Mouse (Mus musculus): Measurements from ENCODE around the gene Izumo1. TPM values are rescaled to one million over a fixed set of nuclear protein-coding genes. Genes with fewer than 3 reads are reported as not detected.

Izumo1 gene
- 0.09 and 0.10 TPM in 2 replicates for polyA plus RNA-seq (2012; rRNA removed)

GRCm38 (mm10) chr7:45621443-45621842 is at the start of gene Izumo1:
TSS of gene Izumo1 (plus strand) at chr7:45621811.

GRCm38 (mm10) chr7:45617042-45617695 is 4.4 kb upstream of the Izumo1 start, which contains the start of gene Fut1:
TSS of gene Fut1 (plus strand) at chr7:45617289.

GRCm38 (mm10) chr7:45627261-45627660 is 5.7 kb downstream of the Izumo1 start, which contains the start of gene Rasip1:
TSS of gene Rasip1 (plus strand) at chr7:45627488.

GRCm38 (mm10) chr7:45639561-45640027 is 18.0 kb downstream of the Izumo1 start, which contains the start of gene Mamstr:
TSS of gene Mamstr (plus strand) at chr7:45639977.

GRCm38 (mm10) chr7:45666161-45666560 is 44.5 kb downstream of the Izumo1 start, which contains the start of gene Fut2:
TSS of gene Fut2 (minus strand) at chr7:45666394.

Other genes with a start within 250 kb of the Izumo1 start
- 208 and 214 TPM in 2 replicates for gene Snrnp70, start 226.1 kb upstream of the Izumo1 start, polyA plus RNA-seq (2012; rRNA removed)
- gene Kcna7, start 216.2 kb upstream of the Izumo1 start, polyA plus RNA-seq (2012; rRNA removed) = 0.01 TPM in 1 of 2 replicates, not detected in the other
- gene Ntf5, start 208.1 kb upstream of the Izumo1 start, polyA plus RNA-seq (2012; rRNA removed) = 0.17 and 0.23 TPM in 2 replicates
- not detected in 2 replicates for gene Lhb, start 201.0 kb upstream of the Izumo1 start, polyA plus RNA-seq (2012; rRNA removed)
- 2.8 and 2.9 TPM in 2 replicates for gene Gys1, start 187.0 kb upstream of the Izumo1 start, polyA plus RNA-seq (2012; rRNA removed)
- 66.7 and 69.1 TPM in 2 replicates for gene Ruvbl2, start 183.7 kb upstream of the Izumo1 start, polyA plus RNA-seq (2012; rRNA removed)
- 1,332 and 1,795 TPM in 2 replicates for gene Ftl1, start 161.9 kb upstream of the Izumo1 start, polyA plus RNA-seq (2012; rRNA removed)
- 52.2 and 58.7 TPM in 2 replicates for gene Bax, start 154.9 kb upstream of the Izumo1 start, polyA plus RNA-seq (2012; rRNA removed)
- 0.18 and 0.29 TPM in 2 replicates for gene Tulp2, start 139.9 kb upstream of the Izumo1 start, polyA plus RNA-seq (2012; rRNA removed)
- 0.06 TPM in 1 of 2 replicates, not detected in the other for gene Gm45808, start 135.0 kb upstream of the Izumo1 start, polyA plus RNA-seq (2012; rRNA removed)
- gene Dhdh, start 133.0 kb upstream of the Izumo1 start, polyA plus RNA-seq (2012; rRNA removed) = 2.0 and 2.2 TPM in 2 replicates
- gene Nucb1, start 111.4 kb upstream of the Izumo1 start, polyA plus RNA-seq (2012; rRNA removed) = 55.1 and 58.3 TPM in 2 replicates
- 112 and 129 TPM in 2 replicates for gene Ppp1r15a, start 95.5 kb upstream of the Izumo1 start, polyA plus RNA-seq (2012; rRNA removed)
- gene Plekha4, start 95.5 kb upstream of the Izumo1 start, polyA plus RNA-seq (2012; rRNA removed) = 0.75 and 0.86 TPM in 2 replicates
- gene Hsd17b14, start 66.9 kb upstream of the Izumo1 start, polyA plus RNA-seq (2012; rRNA removed) = 1.1 and 1.7 TPM in 2 replicates
- gene Bcat2, start 51.7 kb upstream of the Izumo1 start, polyA plus RNA-seq (2012; rRNA removed) = 35.6 and 40.6 TPM in 2 replicates
- not detected in 2 replicates for gene Fgf21, start 6.3 kb upstream of the Izumo1 start, polyA plus RNA-seq (2012; rRNA removed)
- gene Fut1, start 4.5 kb upstream of the Izumo1 start, polyA plus RNA-seq (2012; rRNA removed) = 0.01 TPM in 1 of 2 replicates, not detected in the other
- gene Rasip1, start 5.7 kb downstream of the Izumo1 start, polyA plus RNA-seq (2012; rRNA removed) = 2.0 and 2.2 TPM in 2 replicates
- gene Mamstr, start 18.2 kb downstream of the Izumo1 start, polyA plus RNA-seq (2012; rRNA removed) = 0.37 and 0.43 TPM in 2 replicates
- not detected in 2 replicates for gene Fut2, start 44.6 kb downstream of the Izumo1 start, polyA plus RNA-seq (2012; rRNA removed)
- not detected in 2 replicates for gene Ntn5, start 62.2 kb downstream of the Izumo1 start, polyA plus RNA-seq (2012; rRNA removed)
- gene Sec1, start 72.6 kb downstream of the Izumo1 start, polyA plus RNA-seq (2012; rRNA removed) = 0.02 TPM in 1 of 2 replicates, not detected in the other
- gene Car11, start 78.0 kb downstream of the Izumo1 start, polyA plus RNA-seq (2012; rRNA removed) = 0.14 and 0.37 TPM in 2 replicates
- 0.67 TPM in 2 replicates for gene Dbp, start 83.3 kb downstream of the Izumo1 start, polyA plus RNA-seq (2012; rRNA removed)
- gene Rpl18, start 93.6 kb downstream of the Izumo1 start, polyA plus RNA-seq (2012; rRNA removed) = 524 and 540 TPM in 2 replicates
- 6.3 and 7.1 TPM in 2 replicates for gene Sphk2, start 96.2 kb downstream of the Izumo1 start, polyA plus RNA-seq (2012; rRNA removed)
- gene Fam83e, start 99.4 kb downstream of the Izumo1 start, polyA plus RNA-seq (2012; rRNA removed) = 0.21 and 0.32 TPM in 2 replicates
- not detected in 2 replicates for gene Spaca4, start 104.0 kb downstream of the Izumo1 start, polyA plus RNA-seq (2012; rRNA removed)
- gene Lmtk3, start 161.9 kb downstream of the Izumo1 start, polyA plus RNA-seq (2012; rRNA removed) = 0.13 and 0.24 TPM in 2 replicates
- 0.22 and 0.28 TPM in 2 replicates for gene Sult2b1, start 162.9 kb downstream of the Izumo1 start, polyA plus RNA-seq (2012; rRNA removed)
- 19.2 and 19.7 TPM in 2 replicates for gene Cyth2, start 192.8 kb downstream of the Izumo1 start, polyA plus RNA-seq (2012; rRNA removed)
- gene Kcnj14, start 203.0 kb downstream of the Izumo1 start, polyA plus RNA-seq (2012; rRNA removed) = 0.08 TPM in 2 replicates
- 11.5 and 14.3 TPM in 2 replicates for gene Grwd1, start 209.1 kb downstream of the Izumo1 start, polyA plus RNA-seq (2012; rRNA removed)